In the genomic region with DNA sequence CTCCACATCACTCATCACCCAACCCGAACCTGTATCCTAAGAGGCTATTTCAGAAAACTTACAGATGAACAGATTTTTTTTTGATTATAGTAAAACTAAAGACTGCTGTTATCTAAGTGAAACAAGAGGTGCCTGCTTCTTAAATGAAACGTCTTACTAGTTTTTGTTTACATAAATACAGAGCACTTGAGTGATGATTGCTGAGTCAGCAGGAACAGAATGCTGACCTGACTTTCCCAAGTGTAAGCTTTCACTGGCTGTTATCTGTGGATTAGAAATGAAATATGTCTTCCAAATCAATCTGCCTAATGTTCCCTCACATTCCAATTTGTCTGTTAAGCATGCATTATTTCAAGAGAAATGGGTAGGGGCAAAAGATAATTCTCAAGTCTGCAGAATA, we compare ENCODE assay signal across 15 mouse cellular contexts.
"Had no signal": no experiment of that assay in that cellular context is flagged by ENCODE, and none has a peak within 500 bp of the region (broad histone marks: within the 10 kb centered on the region; RNA-seq: fewer than 3 reads in every experiment).

No protein-coding gene starts in this region.

- H3K4me2 ChIP-seq: neural tube, embryonic 15.5 days; stomach, embryonic 15.5 days had no signal

- H3K4me3 ChIP-seq: neural tube, embryonic 15.5 days; stomach, embryonic 15.5 days had no signal

- H3K9me3 ChIP-seq: neural tube, embryonic 15.5 days; stomach, embryonic 15.5 days had no signal

- DNase-seq: retina, postnatal 1 day; right cerebral cortex, adult 18-20 months; right cerebral cortex, postnatal 14 days; right cerebral cortex, postnatal 25 days; right cerebral cortex, postnatal 4 days; spleen, adult 18-20 months; thymus, adult 18-20 months; thymus, adult 2 months; thymus, postnatal 14 days; thymus, postnatal 25 days; thymus, postnatal 36 days; thymus, postnatal 4 days had no signal

- H3K4me1 ChIP-seq: neural tube, embryonic 15.5 days; stomach, embryonic 15.5 days had no signal

- H3K36me3 ChIP-seq: neural tube, embryonic 15.5 days; stomach, embryonic 15.5 days had no signal

- H3K27ac ChIP-seq: neural tube, embryonic 15.5 days; stomach, embryonic 15.5 days; stomach, postnatal 0 days had no signal

- H3K9ac ChIP-seq: neural tube, embryonic 15.5 days; stomach, embryonic 15.5 days had no signal

- H3K27me3 ChIP-seq: neural tube, embryonic 15.5 days; stomach, embryonic 15.5 days had no signal
